Mouse (Mus musculus) megakaryocyte-erythroid progenitor cell, adult 5-6 weeks (primary cell): Measurements from ENCODE around the gene Rbfox3. TPM values are rescaled to one million over a fixed set of nuclear protein-coding genes. Genes with fewer than 3 reads are reported as not detected.

ENCODE experiments used
- ATAC-seq: replicated peaks from 2 replicates; pipeline ENCODE4 v1.8.0; 2016; ENCODE audit warnings: mild to moderate bottlenecking, inconsistent platforms; ENCODE audit not compliant: severe bottlenecking, poor library complexity, low FRiP score, low TSS enrichment
- total RNA-seq, 2 experiments: library from RNA; stranded (forward) in 1 of 2; stranded (reverse) in 1 of 2; fragments of 200-1000, 215-1000 nt in 1 of 2; fragments of >200 nt in 1 of 2; fragmentation: Nextera tagmentation in 1 of 2; gene quantifications; 2 replicates each; pipeline ENCODE4 v1.2.3; 2014 to 2017

Gene Rbfox3
- total RNA-seq, 2 experiments from 2014 or later, result not detected

GRCm38 (mm10) chr11:118646864-118647263, 264.5 kb downstream of the Rbfox3 start:
- no peak for ATAC-seq

GRCm38 (mm10) chr11:118645158-118645557, 266.2 kb downstream of the Rbfox3 start:
- no peak for ATAC-seq

GRCm38 (mm10) chr11:118640706-118641105, 270.7 kb downstream of the Rbfox3 start:
- no peak for ATAC-seq

- no peak for ATAC-seq
Observed at GRCm38 (mm10) chr11:118637718-118638117, 273.7 kb downstream of the Rbfox3 start.

GRCm38 (mm10) chr11:118634647-118635046, 276.8 kb downstream of the Rbfox3 start:
- no peak for ATAC-seq

- ATAC-seq, result no peak
Observed at GRCm38 (mm10) chr11:118629718-118630117, 281.7 kb downstream of the Rbfox3 start.

GRCm38 (mm10) chr11:118627541-118627940, 283.9 kb downstream of the Rbfox3 start:
- ATAC-seq, result no peak

GRCm38 (mm10) chr11:118620869-118621268, 290.5 kb downstream of the Rbfox3 start:
- ATAC-seq, result no peak

- no peak for ATAC-seq
Observed at GRCm38 (mm10) chr11:118614126-118614525, 297.3 kb downstream of the Rbfox3 start.

- ATAC-seq, result no peak
Observed at GRCm38 (mm10) chr11:118610128-118610527, 301.3 kb downstream of the Rbfox3 start.

GRCm38 (mm10) chr11:118609236-118610000, 302.0 kb downstream of the Rbfox3 start:
- ATAC-seq, result no peak

GRCm38 (mm10) chr11:118607927-118608326, 303.5 kb downstream of the Rbfox3 start:
- no peak for ATAC-seq

GRCm38 (mm10) chr11:118605570-118605969, 305.8 kb downstream of the Rbfox3 start:
- ATAC-seq, result no peak

GRCm38 (mm10) chr11:118604206-118604605, 307.2 kb downstream of the Rbfox3 start:
- ATAC-seq, result no peak

- ATAC-seq, result peak; percentile 66; the same call in 1 of the 2 replicates
Observed at GRCm38 (mm10) chr11:118603126-118603525, 308.3 kb downstream of the Rbfox3 start.

GRCm38 (mm10) chr11:118601484-118601883, 309.9 kb downstream of the Rbfox3 start:
- no peak for ATAC-seq

- ATAC-seq, result no peak
Observed at GRCm38 (mm10) chr11:118600168-118600567, 311.2 kb downstream of the Rbfox3 start.

- no peak for ATAC-seq
Observed at GRCm38 (mm10) chr11:118598726-118599125, 312.7 kb downstream of the Rbfox3 start.

GRCm38 (mm10) chr11:118584826-118585225, 326.6 kb downstream of the Rbfox3 start:
- peak; percentile 71 for ATAC-seq

- no peak for ATAC-seq
Observed at GRCm38 (mm10) chr11:118583989-118584388, 327.4 kb downstream of the Rbfox3 start.

- ATAC-seq, result no peak
Observed at GRCm38 (mm10) chr11:118583573-118583972, 327.8 kb downstream of the Rbfox3 start.
